Mouse (Mus musculus): ENCODE results near the gene Rgs9bp.
"Not testable (repeated sequence)": the region's sequence is repeated elsewhere in the genome, so short reads cannot be mapped to it uniquely, and the experiment has no call there.

Gene Rgs9bp

DNA sequence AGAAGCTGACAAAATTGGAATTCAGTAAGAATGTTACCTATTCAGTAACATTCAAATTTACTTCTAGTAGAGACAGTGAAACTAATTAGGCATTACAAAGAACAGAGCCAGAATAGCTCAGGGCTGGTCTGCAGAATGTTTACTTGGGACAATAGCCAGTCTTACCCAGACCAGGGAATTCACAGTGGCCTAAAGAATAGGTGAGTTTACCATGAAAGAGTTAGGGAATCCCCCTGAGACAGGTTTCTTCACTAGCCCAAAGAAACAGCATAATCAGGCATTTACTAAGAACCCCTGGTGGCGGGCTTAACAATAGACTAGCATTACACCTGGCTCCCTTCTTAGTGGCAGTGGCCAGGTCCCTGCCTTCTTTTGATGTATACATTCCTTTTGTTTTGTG lies 54.8 kb downstream of the Rgs9bp start:
- not testable (repeated sequence) for DNase-seq (ENCODE audit: low spot score)

DNA sequence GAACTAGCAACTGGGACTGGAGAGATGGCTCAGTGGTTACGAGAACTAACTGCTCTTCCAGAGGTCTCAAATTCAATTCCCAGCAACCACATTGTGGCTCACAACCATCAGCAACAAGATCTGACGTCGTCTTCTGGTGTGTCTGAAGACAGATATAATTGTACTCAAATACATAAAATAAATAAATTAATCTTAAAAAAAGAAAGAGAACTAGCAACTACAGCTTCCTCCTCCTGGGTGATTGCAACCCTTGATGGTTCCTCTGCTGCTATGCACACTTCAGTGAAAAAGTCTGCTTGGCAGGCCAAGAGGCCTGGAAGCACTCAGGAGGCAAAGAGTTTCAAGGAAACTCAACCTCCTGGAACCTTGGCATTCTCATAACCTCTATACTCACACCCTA lies 55.4 kb downstream of the Rgs9bp start:
- DNase-seq (ENCODE audit: low spot score), result no peak

Data from MN1 (cell line).